Mouse (Mus musculus) hindbrain, embryonic 10.5 days (tissue): Measurements from ENCODE around the gene Rsrc1. TPM values are rescaled to one million over a fixed set of nuclear protein-coding genes. Genes with fewer than 3 reads are reported as not detected.

Experiments
- DNase-seq: peaks from one replicate; pipeline ENCODE4 v3.0.0-alpha.2; 2017; ENCODE audit warnings: low spot score
- H3K27ac ChIP-seq: fragments of 300-500 bp; sonication (generic); 2 replicates; pipeline ENCODE4 v1.5.1; 2016; ENCODE audit warnings: mild to moderate bottlenecking, moderate library complexity
- H3K27me3 ChIP-seq: fragments of 300-500 bp; sonication (generic); 2 replicates; pipeline ENCODE4 v1.6.1; 2016; ENCODE audit warnings: mild to moderate bottlenecking; ENCODE audit not compliant: poor library complexity, insufficient read depth, severe bottlenecking
- H3K36me3 ChIP-seq: fragments of 300-500 bp; sonication (generic); 2 replicates; pipeline ENCODE4 v1.6.1; 2016; ENCODE audit warnings: mild to moderate bottlenecking, moderate library complexity
- H3K4me1 ChIP-seq: fragments of 300-500 bp; sonication (generic); replicated peaks from 2 replicates; pipeline ENCODE4 v1.6.1; 2016; ENCODE audit warnings: mild to moderate bottlenecking
- H3K4me3 ChIP-seq: fragments of 300-500 bp; sonication (generic); 2 replicates; pipeline ENCODE4 v1.5.1; 2016; ENCODE audit warnings: mild to moderate bottlenecking, moderate library complexity
- H3K9me3 ChIP-seq: fragments of 300-500 bp; sonication (generic); 2 replicates; pipeline ENCODE4 v1.6.1; 2016; ENCODE audit warnings: mild to moderate bottlenecking, moderate library complexity
- WGBS: fragments of 180-500 bp; shearing (Covaris S2); methylation state at CpG from one replicate; pipeline ENCODE4 v1.1.7; 2016; 5-methylcytosine and 5-hydroxymethylcytosine counted together
- polyA plus RNA-seq: library from polyadenylated mRNA; unstranded; fragments of >200 nt; fragmentation: Nextera tagmentation; extraction: Ambion mirVana; gene quantifications from 2 replicates; pipeline ENCODE4 v1.2.1, GENCODE M21; 2016

Gene Rsrc1
- polyA plus RNA-seq, 1 experiment from 2014 or later = 31.7 TPM

- Histone ChIP-seq H3K36me3 (no peaks in the 10 kb centered on the region), H3K9me3 (no peaks in the 10 kb centered on the region), H3K27ac (no peak overlapping the region), H3K4me3 (no peak overlapping the region), H3K27me3 (peaks cover 18% of the 10 kb centered on the region), H3K4me1 (peaks cover 7% of the 10 kb centered on the region; the same call in 1 of the 2 replicates)
- DNase-seq = no peak
- 83% methylated on average over 5 of the region's 5 CpGs for WGBS
Measured at GRCm38 (mm10) chr3:67369407-67370079, 388.4 kb downstream of the Rsrc1 start.

DNA sequence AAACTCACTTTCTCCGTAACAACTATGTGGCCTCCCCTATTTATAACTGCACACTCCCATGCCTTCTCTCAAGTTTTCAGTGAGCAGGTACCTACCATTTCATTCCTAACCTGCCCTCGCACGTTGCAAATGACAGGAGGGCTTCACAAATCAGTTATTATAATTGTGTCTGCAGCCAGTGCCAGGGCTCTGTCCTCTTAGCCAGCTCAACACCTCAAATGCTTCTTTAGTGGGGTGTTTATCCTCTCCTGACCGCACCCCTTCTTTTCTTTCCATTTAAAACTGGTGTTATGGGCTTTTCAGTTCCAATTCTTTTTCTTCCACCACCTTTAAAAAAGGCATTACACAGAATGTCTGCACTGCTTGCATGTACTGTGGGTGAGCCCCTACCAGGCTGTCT, 391.0 kb downstream of the Rsrc1 start:
- H3K9me3 ChIP-seq = no peaks in the 10 kb centered on the region
- H3K27me3 ChIP-seq = peaks cover 25% of the 10 kb centered on the region
- no peak overlapping the region for H3K27ac ChIP-seq
- H3K36me3 ChIP-seq = no peaks in the 10 kb centered on the region
- no peak overlapping the region for H3K4me3 ChIP-seq
- H3K4me1 ChIP-seq = peaks cover 7% of the 10 kb centered on the region; the same call in 1 of the 2 replicates
- DNase-seq = no peak
- WGBS = 73% methylated on average over 4 of the region's 4 CpGs

- Histone ChIP-seq H3K27ac (no peak overlapping the region), H3K9me3 (no peaks in the 10 kb centered on the region), H3K4me3 (no peak overlapping the region), H3K27me3 (peaks cover 25% of the 10 kb centered on the region), H3K36me3 (no peaks in the 10 kb centered on the region), H3K4me1 (peaks cover 7% of the 10 kb centered on the region; the same call in 1 of the 2 replicates)
- WGBS = 63% methylated on average over 5 of the region's 5 CpGs
- no peak for DNase-seq
Measured at GRCm38 (mm10) chr3:67372781-67373180, 391.6 kb downstream of the Rsrc1 start.

DNA sequence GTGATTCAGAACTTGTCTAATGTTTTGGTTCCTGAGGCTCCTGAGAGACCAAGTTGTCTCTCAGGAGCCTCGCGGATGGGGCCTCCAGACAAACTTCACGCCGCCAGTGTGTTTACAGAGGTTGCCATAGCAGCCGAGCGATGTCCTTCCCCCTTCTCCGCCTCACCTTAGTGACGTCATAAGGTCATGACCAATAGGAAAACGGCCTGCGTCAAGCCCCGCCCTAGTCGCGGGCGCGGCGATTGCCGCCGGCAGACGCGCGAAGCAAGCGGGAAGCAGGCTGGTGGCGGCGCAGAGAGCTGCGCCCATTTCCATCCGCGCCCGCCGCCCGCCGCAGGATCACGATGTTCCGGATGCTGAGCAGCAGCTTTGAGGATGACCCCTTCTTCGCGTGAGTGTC, 392.7 kb downstream of the Rsrc1 start, which contains the start of gene Mlf1:
Mlf1 (plus strand) TSS at position 226 of the 400 bp plus-strand sequence.
- Histone ChIP-seq H3K4me3 (peak within 1 kb of the TSS; percentile 66), H3K27me3 (peaks cover 25% of the 10 kb centered on the region), H3K27ac (peak within 1 kb of the TSS; percentile 82), H3K4me1 (peaks cover 7% of the 10 kb centered on the region; the same call in 1 of the 2 replicates), H3K36me3 (no peaks in the 10 kb centered on the region), H3K9me3 (no peaks in the 10 kb centered on the region)
- whole genome bisulfite sequencing = under 1% methylated on average over 35 of the region's 35 CpGs
- peak; percentile 95 for DNase-seq

GRCm38 (mm10) chr3:67374360-67374778, 393.2 kb downstream of the Rsrc1 start:
- no peak for DNase-seq
- peaks cover 7% of the 10 kb centered on the region; the same call in 1 of the 2 replicates for H3K4me1 ChIP-seq
- no peaks in the 10 kb centered on the region for H3K9me3 ChIP-seq
- peaks cover 25% of the 10 kb centered on the region for H3K27me3 ChIP-seq
- WGBS = 42% methylated on average over 7 of the region's 7 CpGs
- H3K4me3 ChIP-seq = peak overlapping the region; percentile 66
- H3K36me3 ChIP-seq = no peaks in the 10 kb centered on the region
- peak overlapping the region; percentile 82 for H3K27ac ChIP-seq

DNA sequence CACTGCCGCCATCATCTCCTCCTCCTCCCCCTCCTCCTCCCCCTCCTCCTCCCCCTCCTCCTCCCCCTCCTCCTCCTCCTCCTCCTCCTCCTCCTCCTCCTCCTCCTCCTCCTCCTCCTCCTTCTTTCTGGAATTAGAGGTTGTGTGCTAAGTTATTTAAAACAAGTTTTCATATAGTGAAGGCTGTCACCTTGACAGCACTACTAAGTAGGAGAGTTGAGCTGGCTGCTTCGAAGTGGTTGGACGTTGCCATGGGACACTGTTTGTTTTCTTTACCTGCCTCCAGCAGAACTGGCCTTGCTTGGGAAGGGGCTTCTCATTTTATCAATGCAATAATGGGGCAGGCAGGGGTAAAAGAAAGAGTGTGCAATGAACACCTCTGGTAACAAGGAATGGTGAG, 393.9 kb downstream of the Rsrc1 start, which contains the start of gene Gm17402:
Gm17402 (minus strand) TSS at position 101 of the 400 bp plus-strand sequence.
- peaks cover 7% of the 10 kb centered on the region; the same call in 1 of the 2 replicates for H3K4me1 ChIP-seq
- peaks cover 25% of the 10 kb centered on the region for H3K27me3 ChIP-seq
- peak within 1 kb of the TSS; percentile 82 for H3K27ac ChIP-seq
- no peaks in the 10 kb centered on the region for H3K36me3 ChIP-seq
- peak within 1 kb of the TSS; percentile 66 for H3K4me3 ChIP-seq
- H3K9me3 ChIP-seq = no peaks in the 10 kb centered on the region
- no peak for DNase-seq
- 58% methylated on average over 3 of the region's 3 CpGs for WGBS

DNA sequence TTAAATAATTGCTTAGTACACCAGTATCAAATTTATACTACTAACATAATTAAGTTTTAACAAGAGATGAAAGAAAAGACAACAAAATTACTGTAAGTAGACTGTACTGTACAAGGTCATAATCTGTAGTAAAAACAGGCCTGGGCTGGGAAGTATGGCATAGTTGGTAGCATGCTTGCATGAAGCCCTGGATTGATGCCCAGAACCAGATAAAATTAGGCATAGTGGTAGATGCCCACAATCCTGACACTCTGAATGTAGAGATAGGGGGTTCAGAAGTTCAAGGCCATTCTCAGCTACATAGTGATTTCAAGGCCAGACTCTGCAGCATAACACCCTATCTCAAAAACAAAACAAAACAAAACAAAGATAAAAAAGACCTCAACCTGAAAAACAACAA, 397.0 kb downstream of the Rsrc1 start:
- DNase-seq = no peak

More for the DNA sequence above, 397.0 kb downstream of the Rsrc1 start:
- Histone ChIP-seq H3K9me3 (no peaks in the 10 kb centered on the region), H3K27ac (no peak overlapping the region), H3K36me3 (no peaks in the 10 kb centered on the region), H3K4me3 (no peak overlapping the region), H3K4me1 (peaks cover 7% of the 10 kb centered on the region; the same call in 1 of the 2 replicates), H3K27me3 (peaks cover 12% of the 10 kb centered on the region)

Other genes starting within 250 kb of the Rsrc1 start
- 12.3 and 17.2 TPM in 2 replicates for gene Shox2, start 381 bp downstream of the Rsrc1 start, polyA plus RNA-seq